Mouse (Mus musculus): ENCODE measurements around the gene Amz1.

GRCm38 (mm10) chr5:140775111-140775510 lies 51.2 kb downstream of the Amz1 start:
- TF ChIP-seq CTCF (conservative IDR thresholded peaks at IDR 0.05; ENCODE audit: low read length) (no peak), POU5F1 (IDR thresholded peaks at IDR 0.05; ENCODE audit: borderline replicate concordance, low read length) (no peak), NANOG (IDR thresholded peaks at IDR 0.05; ENCODE audit: borderline replicate concordance, low read length) (no peak)

Data from E14TG2a.4 (cell line).